Mouse (Mus musculus): ENCODE results near the gene Rps26. TPM values are rescaled to one million over a fixed set of nuclear protein-coding genes. Genes with fewer than 3 reads are reported as not detected.
A peak's percentile ranks its signal among the peaks of the same experiment; 100 is the strongest.

Gene Rps26
- polyA plus RNA-seq, 1 experiment from 2014 or later = 359 TPM

DNA sequence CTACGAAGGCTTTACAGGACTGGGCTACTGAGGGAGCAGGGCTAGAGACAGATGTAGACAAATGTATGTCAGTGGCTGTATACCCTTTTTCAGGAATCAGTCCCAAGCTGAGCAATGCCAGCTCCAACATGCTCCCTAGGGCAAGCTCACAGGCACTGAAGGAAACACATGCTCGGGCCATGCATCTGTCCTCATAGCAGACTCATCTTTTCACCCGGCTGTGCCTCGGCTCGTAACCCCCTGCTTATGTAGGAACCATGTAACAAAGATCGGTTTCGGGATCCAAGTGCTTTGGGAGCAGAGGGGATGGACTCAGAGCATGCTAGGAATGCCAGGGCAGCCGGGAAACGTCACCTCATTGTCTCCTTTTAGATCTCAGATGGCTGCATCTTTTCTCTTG lies 32.9 kb upstream of the Rps26 start:
- WGBS = 45% methylated on average over 9 of the region's 9 CpGs
- Histone ChIP-seq H3K27ac (replicated peaks) (no peak overlapping the region), H3K4me3 (no peak overlapping the region)

DNA sequence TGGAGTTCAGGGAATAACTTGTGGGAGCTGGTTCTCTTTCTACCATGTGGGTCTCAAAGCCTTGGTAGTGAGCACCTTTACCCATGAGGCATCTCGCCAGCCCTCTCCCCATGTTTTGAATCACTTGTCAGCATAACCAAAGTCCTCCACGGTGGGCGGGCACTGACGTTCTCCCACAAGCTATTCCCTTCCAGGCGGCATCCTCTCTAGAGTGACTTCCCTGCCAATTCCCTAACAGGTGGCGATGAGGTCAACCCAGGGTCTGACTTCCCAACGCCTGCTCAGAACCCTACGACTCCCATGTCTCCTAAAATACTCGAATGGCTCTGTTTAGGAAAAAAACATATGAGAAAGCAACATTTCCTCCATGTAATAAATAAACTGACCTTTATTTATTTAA lies 31.3 kb upstream of the Rps26 start:
- 59% methylated on average over 9 of the region's 9 CpGs for WGBS
- no peak for ATAC-seq (ENCODE audit: low FRiP score, low read depth)

More for the DNA sequence above, 32.9 kb upstream of the Rps26 start:
- ATAC-seq (ENCODE audit: low FRiP score, low read depth) = no peak
- H3K9me3 ChIP-seq = no peaks in the 10 kb centered on the region
- no peaks in the 10 kb centered on the region for H3K36me3 ChIP-seq
- H3K4me1 ChIP-seq (replicated peaks) = no peaks in the 10 kb centered on the region
- no peak overlapping the region for H3K9ac ChIP-seq
- H3K27me3 ChIP-seq = no peaks in the 10 kb centered on the region
- no peak overlapping the region for H3K4me2 ChIP-seq

DNA sequence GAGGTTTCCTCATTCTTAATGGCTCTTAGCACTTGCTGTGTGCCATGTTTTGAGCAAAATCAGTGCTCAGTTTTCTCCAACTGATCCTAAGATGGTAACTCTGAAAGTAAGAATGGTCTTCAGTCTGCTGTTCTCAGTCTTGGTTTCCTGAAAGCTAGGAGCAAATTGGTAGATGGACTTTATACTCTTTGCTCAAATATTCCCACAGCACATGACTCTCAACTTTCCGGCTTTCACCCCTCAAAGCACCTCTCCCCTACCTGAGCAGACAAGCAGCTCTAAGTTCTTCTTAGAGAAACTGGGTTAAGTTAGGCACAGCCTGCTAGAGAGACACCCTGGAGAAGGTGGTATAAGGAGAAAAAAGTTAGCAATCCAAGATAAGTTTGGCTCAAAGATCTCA lies 30.2 kb upstream of the Rps26 start:
- Histone ChIP-seq H3K27me3 (no peaks in the 10 kb centered on the region), H3K4me1 (replicated peaks) (no peaks in the 10 kb centered on the region), H3K4me3 (no peak overlapping the region), H3K36me3 (no peaks in the 10 kb centered on the region), H3K9me3 (no peaks in the 10 kb centered on the region), H3K9ac (no peak overlapping the region), H3K27ac (replicated peaks) (no peak overlapping the region), H3K4me2 (no peak overlapping the region)
- no peak for ATAC-seq (ENCODE audit: low FRiP score, low read depth)
- WGBS = 97% methylated on average over 1 of the region's 1 CpGs

More for the DNA sequence above, 31.3 kb upstream of the Rps26 start:
- Histone ChIP-seq H3K27ac (replicated peaks) (no peak overlapping the region), H3K27me3 (no peaks in the 10 kb centered on the region), H3K4me2 (no peak overlapping the region), H3K4me1 (replicated peaks) (no peaks in the 10 kb centered on the region), H3K4me3 (no peak overlapping the region), H3K9ac (no peak overlapping the region), H3K36me3 (no peaks in the 10 kb centered on the region), H3K9me3 (no peaks in the 10 kb centered on the region)

DNA sequence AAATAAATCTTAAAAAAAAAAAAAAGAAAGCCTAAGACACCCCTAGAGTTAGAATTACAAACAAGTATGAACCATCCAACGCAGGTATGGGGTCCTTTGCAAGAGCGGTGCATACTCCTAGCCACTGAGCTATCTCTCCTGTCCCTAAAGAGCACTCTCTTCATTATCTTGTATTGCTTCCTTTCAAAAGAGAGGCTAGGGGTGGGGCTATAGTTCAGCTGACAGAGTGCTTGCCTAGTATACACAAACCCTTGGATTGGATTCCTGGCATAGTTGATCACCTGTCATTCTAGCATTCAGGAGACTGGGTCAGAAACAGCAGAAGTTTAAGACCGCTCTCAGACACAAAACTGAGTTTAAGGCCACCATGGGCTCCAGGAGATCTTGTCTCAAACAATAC lies 28.7 kb upstream of the Rps26 start:
- Histone ChIP-seq H3K9me3 (no peaks in the 10 kb centered on the region), H3K4me2 (no peak overlapping the region), H3K36me3 (no peaks in the 10 kb centered on the region), H3K4me3 (no peak overlapping the region), H3K9ac (no peak overlapping the region), H3K27ac (replicated peaks) (no peak overlapping the region), H3K4me1 (replicated peaks) (no peaks in the 10 kb centered on the region), H3K27me3 (no peaks in the 10 kb centered on the region)
- ATAC-seq (ENCODE audit: low FRiP score, low read depth) = no peak
- 88% methylated on average over 3 of the region's 3 CpGs for WGBS

DNA sequence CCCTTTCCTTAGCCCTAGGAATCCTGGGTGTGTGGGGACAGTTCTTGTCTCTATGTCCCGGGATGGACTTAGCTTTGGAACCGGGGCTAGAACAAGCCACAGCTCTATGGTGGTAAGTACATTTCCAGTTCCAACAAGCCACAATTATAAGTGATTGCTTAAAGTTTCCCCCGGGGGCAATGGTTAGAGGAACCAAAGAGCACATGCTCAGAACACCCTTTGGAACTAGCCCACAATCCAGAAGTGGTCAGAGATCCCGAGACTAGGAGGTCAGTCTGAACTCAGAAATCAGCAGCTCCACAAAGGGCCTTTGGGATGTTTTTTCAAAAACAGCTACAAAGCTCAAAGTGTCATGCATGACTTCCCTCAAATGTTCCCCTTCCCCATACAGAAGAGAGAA lies 27.3 kb upstream of the Rps26 start:
- Histone ChIP-seq H3K27me3 (no peaks in the 10 kb centered on the region), H3K4me1 (replicated peaks) (no peaks in the 10 kb centered on the region), H3K9me3 (no peaks in the 10 kb centered on the region), H3K36me3 (no peaks in the 10 kb centered on the region), H3K4me2 (no peak overlapping the region), H3K27ac (replicated peaks) (no peak overlapping the region), H3K9ac (no peak overlapping the region), H3K4me3 (no peak overlapping the region)
- ATAC-seq (ENCODE audit: low FRiP score, low read depth) = no peak
- 75% methylated on average over 4 of the region's 4 CpGs for WGBS

DNA sequence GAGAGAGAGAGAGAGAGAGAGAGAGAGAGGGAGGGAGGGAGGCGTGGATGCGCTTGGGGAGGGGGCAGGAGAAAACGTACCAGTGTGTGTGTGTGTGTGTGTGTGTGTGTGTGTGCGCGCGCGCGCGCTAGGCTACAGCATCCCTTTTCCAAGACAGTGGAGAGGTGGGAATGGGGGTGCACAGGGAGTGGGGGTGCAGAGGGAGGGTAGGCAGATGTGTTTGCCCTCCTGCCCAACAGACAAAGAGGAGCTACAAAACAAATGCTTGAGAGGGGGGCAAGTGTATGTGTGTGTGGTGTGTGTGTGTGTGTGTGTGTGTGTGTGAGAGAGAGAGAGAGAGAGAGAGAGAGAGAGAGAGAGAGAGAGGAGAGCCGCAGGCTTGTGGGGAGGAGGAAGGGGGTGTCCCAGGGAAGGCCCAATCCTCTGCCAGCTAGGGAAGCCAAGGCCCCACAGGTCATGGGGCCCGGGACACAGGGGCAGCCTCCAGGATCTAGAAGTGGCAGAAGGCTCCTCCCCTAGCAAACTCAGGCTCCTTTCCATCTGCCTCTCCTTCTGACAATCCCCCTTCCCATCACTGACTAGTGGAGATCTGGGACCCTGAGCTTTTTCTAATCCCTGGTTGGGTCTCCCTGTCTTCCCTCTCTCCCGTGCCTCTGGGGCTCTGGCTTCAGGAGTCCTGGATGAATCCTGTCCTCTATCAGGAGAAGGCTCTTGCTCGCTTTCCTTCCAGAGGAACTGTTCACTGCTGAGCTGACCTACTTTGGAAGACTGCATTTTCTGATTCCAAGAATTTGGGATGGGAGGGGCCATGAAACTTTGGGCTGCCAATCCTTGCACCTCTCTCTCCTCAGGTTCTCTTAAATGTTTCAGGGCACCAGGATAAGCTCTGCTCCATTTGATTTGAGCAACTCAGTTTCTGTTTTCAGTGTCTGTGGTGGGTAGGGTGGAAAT lies 19.9 kb upstream of the Rps26 start:
- peak; percentile 81 for ATAC-seq (ENCODE audit: low FRiP score, low read depth)

DNA sequence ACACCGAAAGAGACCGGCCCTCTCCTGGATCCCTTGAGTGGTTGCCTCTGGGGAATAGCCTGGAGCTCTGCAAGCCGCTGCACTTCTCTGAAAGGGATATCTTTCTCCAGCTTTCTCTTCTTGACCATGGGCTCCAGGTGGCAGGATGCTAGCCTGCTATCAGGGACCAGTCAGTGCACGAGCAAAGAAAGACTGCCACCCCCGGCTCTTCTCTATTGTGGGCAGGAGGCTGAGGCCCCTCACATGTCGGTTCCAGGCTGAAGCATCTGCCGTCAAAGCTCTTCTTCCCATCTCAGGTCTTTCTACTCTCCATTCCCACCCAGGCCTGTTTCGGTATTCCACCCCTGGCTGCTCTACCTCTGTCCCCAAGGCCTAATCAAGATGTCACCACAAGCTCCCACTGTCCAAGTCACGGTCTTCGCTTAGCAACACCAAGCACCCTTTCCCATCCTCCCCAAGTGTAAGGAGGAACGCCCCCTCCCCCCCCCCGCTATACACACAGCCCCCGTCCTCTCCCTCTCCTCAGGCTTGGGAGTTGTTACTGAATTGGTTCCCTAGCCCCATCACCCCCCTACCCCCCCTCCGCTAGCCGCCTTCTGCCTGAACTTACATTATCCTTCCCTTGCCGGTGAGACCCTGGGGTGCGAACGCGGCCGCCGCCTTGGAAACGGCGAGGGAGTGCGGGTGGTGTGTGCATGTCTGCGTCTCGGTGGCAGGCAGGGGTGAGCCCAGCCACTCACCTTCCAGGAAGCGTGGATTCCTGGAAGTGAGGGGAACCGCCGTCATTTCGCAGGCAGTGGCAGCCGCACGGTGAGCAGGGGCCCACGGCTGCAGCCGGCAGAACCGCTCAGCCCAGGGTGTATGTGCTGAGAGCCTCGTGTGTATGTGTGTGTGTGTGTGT lies 18.8 kb upstream of the Rps26 start, which contains the start of gene Ikzf4:
Gene Ikzf4, minus strand, starts transcription at position 881 of the 901 bp plus-strand sequence.
- Histone ChIP-seq H3K4me3 (peak within 1 kb of the TSS; percentile 70), H3K36me3 (peaks cover 11% of the 10 kb centered on the region), H3K4me2 (peak within 1 kb of the TSS; percentile 61), H3K4me1 (replicated peaks) (peaks cover 40% of the 10 kb centered on the region), H3K9ac (peak within 1 kb of the TSS; percentile 79), H3K27ac (replicated peaks) (peak within 1 kb of the TSS; percentile 96), H3K9me3 (no peaks in the 10 kb centered on the region), H3K27me3 (no peaks in the 10 kb centered on the region)
- under 1% methylated on average over 32 of the region's 36 CpGs for WGBS
- ATAC-seq (ENCODE audit: low FRiP score, low read depth) = peak; percentile 79

More for the DNA sequence above, 19.9 kb upstream of the Rps26 start:
- no peaks in the 10 kb centered on the region for H3K27me3 ChIP-seq
- H3K36me3 ChIP-seq = peaks cover under 1% of the 10 kb centered on the region; the same call in 1 of the 2 replicates
- no peaks in the 10 kb centered on the region for H3K9me3 ChIP-seq
- H3K27ac ChIP-seq (replicated peaks) = peak overlapping the region; percentile 96
- peak overlapping the region; percentile 61 for H3K4me2 ChIP-seq
- peaks cover 35% of the 10 kb centered on the region for H3K4me1 ChIP-seq (replicated peaks)
- peak overlapping the region; percentile 70 for H3K4me3 ChIP-seq
- 5% methylated on average over 12 of the region's 13 CpGs for whole genome bisulfite sequencing
- H3K9ac ChIP-seq = peak overlapping the region; percentile 43

DNA sequence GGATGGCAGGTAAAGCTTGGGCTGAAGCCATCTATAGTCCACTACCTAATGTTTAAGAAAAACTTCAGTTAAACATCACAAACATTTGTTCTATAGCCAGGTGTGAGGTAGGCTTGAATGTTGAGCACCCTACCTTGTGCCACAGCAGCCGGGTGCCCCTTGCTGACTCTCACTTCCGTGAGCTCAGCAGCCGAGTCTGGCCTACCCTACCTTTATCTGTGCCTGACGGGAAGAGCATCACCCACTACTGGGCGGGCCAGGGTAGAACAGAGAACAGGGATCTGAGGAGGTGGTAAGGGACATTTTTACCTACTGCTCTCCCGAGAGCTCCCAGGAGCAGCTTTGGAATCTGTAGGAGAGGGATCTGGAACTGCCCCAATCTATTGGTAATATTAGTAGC lies 16.2 kb upstream of the Rps26 start:
- Histone ChIP-seq H3K4me3 (no peak overlapping the region), H3K9me3 (no peaks in the 10 kb centered on the region), H3K4me1 (replicated peaks) (peaks cover 40% of the 10 kb centered on the region), H3K27me3 (no peaks in the 10 kb centered on the region), H3K4me2 (peak overlapping the region; percentile 61; the same call in 1 of the 2 replicates), H3K9ac (no peak overlapping the region), H3K36me3 (peaks cover 30% of the 10 kb centered on the region), H3K27ac (replicated peaks) (no peak overlapping the region)
- ATAC-seq (ENCODE audit: low FRiP score, low read depth) = no peak
- 94% methylated on average over 6 of the region's 6 CpGs for WGBS

DNA sequence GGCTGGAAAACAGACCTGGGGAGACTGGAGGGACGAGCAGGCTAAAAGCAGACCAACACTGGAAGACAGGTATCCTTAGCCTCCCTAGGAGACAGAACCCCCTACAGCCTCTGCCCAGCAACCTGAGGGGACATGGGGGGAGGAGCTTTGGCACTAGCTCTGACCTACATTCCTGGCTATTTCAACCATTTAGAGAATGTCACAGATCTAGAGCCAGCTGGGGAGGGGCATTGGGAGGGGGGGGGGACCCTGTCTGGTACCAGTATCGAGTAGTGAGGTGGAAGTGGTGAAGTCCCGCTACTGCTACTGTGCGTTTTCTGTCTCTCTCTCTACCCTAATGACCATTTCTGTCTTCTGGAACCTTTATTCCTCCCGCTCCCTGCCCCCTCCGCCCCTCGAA lies 15.3 kb upstream of the Rps26 start:
- H3K27me3 ChIP-seq = no peaks in the 10 kb centered on the region
- H3K4me3 ChIP-seq = no peak overlapping the region
- ATAC-seq (ENCODE audit: low FRiP score, low read depth) = no peak
- H3K9me3 ChIP-seq = no peaks in the 10 kb centered on the region
- 79% methylated on average over 7 of the region's 7 CpGs for WGBS
- H3K4me2 ChIP-seq = no peak overlapping the region
- peaks cover 32% of the 10 kb centered on the region for H3K36me3 ChIP-seq
- peaks cover 34% of the 10 kb centered on the region for H3K4me1 ChIP-seq (replicated peaks)
- no peak overlapping the region for H3K9ac ChIP-seq
- no peak overlapping the region for H3K27ac ChIP-seq (replicated peaks)

DNA sequence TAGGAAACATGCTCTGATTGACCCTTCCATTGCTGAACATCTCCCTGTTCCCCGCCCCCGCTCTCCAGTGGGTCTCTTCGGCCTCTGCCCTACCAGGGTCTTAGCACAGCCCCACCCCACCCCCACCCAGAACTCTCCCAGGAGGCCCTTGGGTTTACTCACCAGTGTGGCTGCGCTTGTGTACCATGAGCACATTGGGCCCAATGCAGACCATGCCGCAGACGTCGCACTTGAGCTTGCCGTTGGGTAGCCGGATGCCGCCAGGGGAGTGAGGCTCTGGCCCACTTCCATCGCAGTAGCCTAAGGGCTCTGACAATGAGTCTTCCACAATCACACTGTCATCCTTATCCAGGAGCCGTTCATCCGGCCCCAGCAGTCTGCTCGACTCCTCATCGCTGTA lies 14.3 kb upstream of the Rps26 start:
- H3K27me3 ChIP-seq = no peaks in the 10 kb centered on the region
- no peak overlapping the region for H3K27ac ChIP-seq (replicated peaks)
- no peak overlapping the region for H3K4me2 ChIP-seq
- H3K4me3 ChIP-seq = no peak overlapping the region
- peaks cover 38% of the 10 kb centered on the region for H3K36me3 ChIP-seq
- H3K9me3 ChIP-seq = no peaks in the 10 kb centered on the region
- no peak for ATAC-seq (ENCODE audit: low FRiP score, low read depth)
- H3K4me1 ChIP-seq (replicated peaks) = peaks cover 28% of the 10 kb centered on the region
- H3K9ac ChIP-seq = no peak overlapping the region
- 91% methylated on average over 15 of the region's 15 CpGs for WGBS

DNA sequence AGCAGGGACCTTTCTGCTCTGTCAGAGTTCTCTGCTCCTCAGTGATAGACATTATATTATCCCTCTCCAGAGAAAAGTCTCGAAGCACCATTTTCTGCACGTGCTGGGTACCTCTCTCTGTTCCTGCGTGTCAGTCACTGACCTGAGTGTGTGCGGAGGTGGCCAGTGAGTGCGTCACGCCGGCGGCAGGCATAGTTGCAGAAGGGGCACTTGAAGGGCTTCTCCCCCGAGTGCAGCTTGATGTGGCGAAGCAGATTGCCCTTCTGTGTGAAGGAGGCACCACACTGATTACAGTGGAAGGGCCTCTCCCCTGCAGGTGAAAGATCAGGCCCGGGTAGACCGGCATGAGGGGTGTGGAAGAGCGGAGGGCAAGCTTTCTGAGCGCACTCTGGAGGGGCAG lies 13.5 kb upstream of the Rps26 start:
- no peak for ATAC-seq (ENCODE audit: low FRiP score, low read depth)
- peaks cover 28% of the 10 kb centered on the region for H3K4me1 ChIP-seq (replicated peaks)
- no peaks in the 10 kb centered on the region for H3K27me3 ChIP-seq
- no peak overlapping the region for H3K27ac ChIP-seq (replicated peaks)
- H3K4me2 ChIP-seq = no peak overlapping the region
- H3K9ac ChIP-seq = no peak overlapping the region
- H3K4me3 ChIP-seq = no peak overlapping the region
- no peaks in the 10 kb centered on the region for H3K9me3 ChIP-seq
- peaks cover 46% of the 10 kb centered on the region for H3K36me3 ChIP-seq
- 93% methylated on average over 14 of the region's 14 CpGs for WGBS

DNA sequence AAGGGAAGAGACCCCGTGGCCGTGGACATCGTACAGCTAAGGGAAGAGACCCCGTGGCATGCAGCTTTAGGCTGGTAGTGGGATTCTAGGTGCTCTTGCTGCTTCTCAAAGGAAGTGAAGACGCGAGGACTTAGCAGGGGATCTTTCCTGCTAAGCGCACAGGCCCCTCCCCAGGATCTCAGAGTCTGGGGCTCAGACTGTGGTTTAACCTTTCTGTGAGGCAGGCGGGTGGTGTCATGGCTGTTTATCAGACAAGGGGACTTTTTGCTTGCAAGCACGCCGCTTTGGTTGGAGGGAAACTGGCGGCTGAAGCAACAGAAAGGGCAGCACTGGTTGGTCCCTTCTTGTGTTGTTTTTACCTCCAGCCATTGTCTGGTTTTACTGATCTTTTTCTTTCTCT lies 10.5 kb upstream of the Rps26 start:
- Histone ChIP-seq H3K4me1 (replicated peaks) (0 out of 2 replicates have a peak, but pooled peaks cover 5% of the 10 kb centered on the region), H3K4me2 (peak overlapping the region; percentile 28), H3K36me3 (peaks cover 76% of the 10 kb centered on the region), H3K27ac (replicated peaks) (no peak overlapping the region), H3K27me3 (no peaks in the 10 kb centered on the region), H3K9ac (no peak overlapping the region), H3K9me3 (no peaks in the 10 kb centered on the region), H3K4me3 (no peak overlapping the region)
- ATAC-seq (ENCODE audit: low FRiP score, low read depth) = no peak
- WGBS = 6% methylated on average over 11 of the region's 11 CpGs

Measured in hindbrain, embryonic 15.5 days (tissue).